ENCODE assay signal across 18 mouse cellular contexts in genomic region chr4:32201114-32201513, GRCm38 (mm10).
"Had no signal": no experiment of that assay in that cellular context is flagged by ENCODE, and none has a peak within 500 bp of the region (broad histone marks: within the 10 kb centered on the region; RNA-seq: fewer than 3 reads in every experiment).

No protein-coding gene starts in this region.

- H3K36me3 ChIP-seq: kidney, embryonic 15.5 days; limb, embryonic 12.5 days; liver, embryonic 13.5 days; lung, embryonic 15.5 days; midbrain, embryonic 15.5 days; neural tube, embryonic 13.5 days; stomach, embryonic 15.5 days had no signal

- H3K9ac ChIP-seq: kidney, embryonic 15.5 days; limb, embryonic 12.5 days; liver, embryonic 13.5 days; liver, postnatal 0 days; lung, embryonic 15.5 days; midbrain, embryonic 15.5 days; neural tube, embryonic 13.5 days; stomach, embryonic 15.5 days had no signal

- DNase-seq: kidney, postnatal 14 days; liver; liver, embryonic 13.5 days; liver, postnatal 0 days; lung, postnatal 14 days; retina, postnatal 1 day; right cerebral cortex, postnatal 4 days; spleen, adult 18-20 months; thymus, postnatal 36 days had no signal

- H3K4me2 ChIP-seq: kidney, embryonic 15.5 days; limb, embryonic 12.5 days; liver, embryonic 13.5 days; lung, embryonic 15.5 days; midbrain, embryonic 11.5 days; midbrain, embryonic 15.5 days; neural tube, embryonic 13.5 days; stomach, embryonic 15.5 days had no signal

- ATAC-seq: liver, postnatal 0 days; midbrain, embryonic 15.5 days had no signal

- H3K9me3 ChIP-seq: kidney, embryonic 15.5 days; limb, embryonic 12.5 days; liver, embryonic 13.5 days; lung, embryonic 15.5 days; megakaryocyte, embryonic 14.5 days; midbrain, embryonic 15.5 days; neural tube, embryonic 13.5 days; stomach, embryonic 15.5 days had no signal

- H3K27me3 ChIP-seq: kidney, embryonic 15.5 days; limb, embryonic 12.5 days; liver, embryonic 13.5 days; lung, embryonic 15.5 days; midbrain, embryonic 15.5 days; neural tube, embryonic 13.5 days; stomach, embryonic 15.5 days had no signal

- H3K27ac ChIP-seq: kidney, embryonic 15.5 days; limb, embryonic 12.5 days; liver, embryonic 13.5 days; lung, embryonic 15.5 days; macrophage; midbrain, embryonic 15.5 days; neural tube, embryonic 13.5 days; stomach, embryonic 15.5 days had no signal

- H3K4me3 ChIP-seq: kidney, embryonic 15.5 days; limb, embryonic 12.5 days; liver, embryonic 13.5 days; lung, embryonic 15.5 days; megakaryocyte, embryonic 14.5 days; midbrain, embryonic 15.5 days; neural tube, embryonic 13.5 days; stomach, embryonic 15.5 days had no signal
